Mouse (Mus musculus) liver (tissue): Measurements from ENCODE around the gene Hist1h4j.

ENCODE experiments used
- DNase-seq: peaks from one replicate; pipeline ENCODE4 v3.0.0-alpha.2; 2020; ENCODE audit warnings: mixed read lengths

Gene Hist1h4j

GRCm38 (mm10) chr13:21782361-21783254, 47.7 kb downstream of the Hist1h4j start:
- peak; percentile 56 for DNase-seq

DNA sequence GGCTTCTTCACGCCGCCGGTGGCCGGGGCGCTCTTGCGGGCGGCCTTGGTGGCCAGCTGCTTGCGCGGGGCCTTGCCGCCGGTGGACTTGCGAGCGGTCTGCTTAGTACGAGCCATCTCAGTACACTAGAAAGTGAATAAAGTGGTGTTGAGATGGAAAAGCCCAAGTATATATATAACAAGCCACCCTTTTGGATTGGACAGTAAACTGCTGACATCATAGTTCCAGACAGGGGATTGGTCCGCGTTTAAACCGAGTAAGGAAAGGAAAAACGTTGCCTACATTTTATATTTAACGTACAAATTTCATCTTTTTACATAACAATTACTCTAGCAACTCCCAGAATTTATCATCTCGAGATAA, 48.4 kb downstream of the Hist1h4j start, which contains the start of gene Hist1h3i:
Gene Hist1h3i (minus strand): TSS at position 116 of the 363 bp plus-strand sequence.
- DNase-seq: peak; percentile 70

GRCm38 (mm10) chr13:21783734-21784161, 48.9 kb downstream of the Hist1h4j start:
- peak; percentile 77 for DNase-seq

GRCm38 (mm10) chr13:21784311-21784710, 49.4 kb downstream of the Hist1h4j start:
- peak; percentile 20 for DNase-seq
